Mouse (Mus musculus): ENCODE results near the gene Hmga2.
"Not testable (repeated sequence)": the region's sequence is repeated elsewhere in the genome, so short reads cannot be mapped to it uniquely, and the experiment has no call there.

Gene Hmga2

DNA sequence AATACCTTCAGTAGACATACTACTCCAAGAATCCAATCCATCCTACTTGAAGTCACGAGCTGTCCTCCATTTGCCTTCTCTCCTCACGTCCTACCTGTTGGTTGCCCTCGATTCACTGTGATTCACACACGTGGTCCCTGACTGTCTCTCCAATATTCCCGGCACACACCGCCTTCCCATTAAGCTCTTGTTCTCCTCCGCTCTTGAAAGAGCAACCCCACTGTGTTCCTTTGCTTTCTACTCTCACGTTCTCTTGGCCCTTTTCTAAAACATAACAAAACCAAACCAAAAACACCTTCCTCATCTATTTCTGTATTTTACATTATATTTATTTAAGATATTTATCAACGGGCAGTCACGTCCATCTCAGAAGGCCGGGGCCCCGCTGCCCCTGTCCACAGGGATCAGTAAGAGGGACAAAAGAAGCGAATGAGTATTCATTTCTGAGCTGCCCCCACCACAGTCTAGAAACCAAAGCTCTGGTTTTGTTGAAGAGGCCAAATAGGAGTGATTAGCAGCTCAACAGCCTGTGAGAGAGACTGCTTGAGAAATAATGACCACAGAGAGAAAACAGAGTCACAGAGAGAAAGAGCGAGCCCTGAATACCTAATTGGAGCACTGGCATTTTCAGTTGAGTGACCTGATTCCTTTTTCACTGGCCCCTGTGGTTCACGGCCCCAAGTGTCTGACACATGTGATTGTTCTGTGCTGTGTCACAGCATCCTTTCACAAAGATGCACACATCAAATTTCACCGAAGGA, 131.5 kb downstream of the Hmga2 start:
- no peak for DNase-seq (ENCODE audit: low spot score)

DNA sequence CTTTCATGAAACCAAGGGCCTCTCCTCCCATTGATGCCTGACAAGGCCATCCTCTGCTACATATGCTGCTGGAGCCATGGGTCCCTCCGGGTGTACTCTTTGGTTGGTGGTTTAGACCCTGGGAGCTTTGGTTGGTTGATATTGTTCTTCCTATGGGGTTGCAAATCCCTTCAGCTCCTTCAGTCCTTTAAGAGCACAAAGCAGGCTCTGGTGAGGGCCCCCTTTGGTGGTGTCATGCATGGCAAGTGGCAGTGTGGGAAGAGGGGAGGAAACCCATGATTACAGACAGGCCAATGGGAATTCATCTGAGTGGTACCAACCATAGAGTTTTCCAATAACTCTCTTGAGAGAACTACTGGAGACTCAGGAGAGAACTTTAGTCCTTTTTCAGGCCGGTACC, 136.4 kb downstream of the Hmga2 start:
- DNase-seq (ENCODE audit: low spot score), result not testable (repeated sequence)

DNA sequence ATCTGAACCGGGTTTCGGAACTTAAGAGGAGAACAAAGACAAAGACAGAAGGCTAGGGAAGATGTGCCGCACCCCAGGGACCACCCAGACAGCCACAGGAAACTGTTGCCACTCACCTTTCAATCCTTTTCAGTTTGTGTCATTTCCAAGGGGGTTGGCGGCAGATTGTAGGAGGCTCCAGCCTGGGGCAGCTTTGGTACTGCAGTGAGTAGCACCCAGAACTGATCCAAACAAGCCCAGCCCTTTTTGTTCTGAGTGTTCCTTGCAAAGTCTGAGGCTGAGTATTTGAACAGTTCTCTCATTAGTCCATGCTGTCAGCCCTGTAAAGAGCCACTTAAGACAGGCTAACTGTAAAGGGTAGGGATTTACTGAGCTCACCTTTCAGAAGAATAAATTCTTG, 136.9 kb downstream of the Hmga2 start:
- DNase-seq (ENCODE audit: low spot score), result no peak

DNA sequence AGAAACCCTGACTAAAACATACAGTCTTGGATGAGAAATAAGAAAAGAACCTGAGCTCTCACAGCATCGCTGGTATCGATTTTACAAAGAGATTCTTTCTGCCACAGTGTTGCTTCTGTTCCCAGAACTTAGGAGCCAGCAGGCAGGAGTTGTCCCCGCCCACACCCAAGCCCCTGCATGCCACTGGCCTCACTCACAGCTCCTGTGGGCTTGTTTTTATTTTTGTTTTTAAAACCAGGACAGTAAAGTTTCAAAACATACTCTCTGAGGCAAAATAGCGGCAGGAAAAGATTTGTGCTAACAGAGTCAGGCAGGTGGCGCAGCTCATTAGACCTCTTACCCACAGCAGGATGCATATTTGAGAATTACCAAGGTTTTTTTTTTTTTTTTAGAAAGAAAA, 137.4 kb downstream of the Hmga2 start:
- no peak for DNase-seq (ENCODE audit: low spot score)

DNA sequence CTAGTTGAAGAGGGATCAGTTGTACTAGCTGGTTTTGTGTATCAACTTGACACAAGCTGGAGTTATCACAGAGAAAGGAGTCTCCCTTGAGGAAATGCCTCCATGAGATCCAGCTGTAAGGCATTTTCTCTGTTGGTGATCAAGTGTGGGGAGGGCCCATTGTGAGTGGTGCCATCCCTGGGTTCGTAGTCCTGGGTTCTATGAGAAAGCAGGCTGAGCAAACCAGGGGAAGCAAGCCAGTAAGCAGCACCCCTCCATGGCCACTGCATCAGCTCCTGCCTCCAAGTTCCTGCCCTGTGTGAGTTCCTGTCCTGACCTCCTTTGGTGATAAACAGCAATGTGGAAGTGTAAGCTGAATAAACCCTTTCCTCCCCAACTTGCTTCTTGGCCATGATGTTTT, 137.8 kb downstream of the Hmga2 start:
- DNase-seq (ENCODE audit: low spot score), result not testable (repeated sequence)

DNA sequence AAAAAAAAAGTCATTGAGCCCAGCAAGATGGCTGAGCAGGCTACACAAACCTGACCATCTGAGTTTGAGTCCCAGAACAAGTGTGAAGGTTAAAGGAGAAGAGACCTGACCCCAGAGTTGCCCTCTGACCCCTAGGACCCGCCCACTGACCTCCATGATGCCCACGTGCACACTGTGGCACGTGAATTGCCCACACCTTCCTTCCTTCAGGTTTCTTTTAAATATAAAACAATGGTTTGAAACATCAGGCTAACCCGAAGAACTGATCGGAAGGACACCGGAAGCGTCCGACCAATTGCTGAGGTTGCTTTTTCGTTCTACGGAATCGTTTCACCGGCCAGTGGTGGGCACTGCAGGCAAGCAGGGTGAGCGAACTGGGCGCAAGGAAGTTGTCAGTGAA, 148.3 kb downstream of the Hmga2 start:
- DNase-seq (ENCODE audit: low spot score), result no peak

DNA sequence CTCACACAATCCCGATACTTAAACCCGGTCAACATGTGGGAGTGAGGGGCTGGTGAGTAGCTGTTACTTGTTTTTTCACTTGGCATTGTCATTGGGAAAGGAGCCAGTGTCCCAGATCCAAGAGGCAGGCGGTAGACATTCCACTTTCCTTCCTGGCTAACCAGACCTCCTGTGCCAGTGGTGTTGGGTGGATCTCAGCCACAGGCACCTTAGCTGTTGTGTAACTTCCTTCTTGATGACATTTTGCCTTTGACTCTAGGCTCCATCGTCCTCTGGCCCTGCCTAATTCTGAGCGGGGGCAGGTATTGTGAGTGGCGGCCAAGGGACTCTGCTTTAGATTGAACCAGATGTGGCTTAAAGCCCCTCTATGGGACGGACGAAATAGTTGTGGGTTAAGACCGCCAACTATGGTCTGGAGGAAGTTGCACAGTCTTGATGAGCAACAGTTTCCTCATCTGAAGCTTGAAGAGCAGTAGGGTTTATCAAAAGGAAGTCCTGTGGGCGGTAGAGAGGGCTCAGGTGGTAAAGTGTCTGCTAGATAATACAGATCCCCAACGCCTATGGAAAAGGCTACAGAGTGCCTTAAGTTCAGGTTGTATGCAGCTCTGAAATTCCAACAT, 152.6 kb downstream of the Hmga2 start:
- DNase-seq (ENCODE audit: low spot score), result no peak

DNA sequence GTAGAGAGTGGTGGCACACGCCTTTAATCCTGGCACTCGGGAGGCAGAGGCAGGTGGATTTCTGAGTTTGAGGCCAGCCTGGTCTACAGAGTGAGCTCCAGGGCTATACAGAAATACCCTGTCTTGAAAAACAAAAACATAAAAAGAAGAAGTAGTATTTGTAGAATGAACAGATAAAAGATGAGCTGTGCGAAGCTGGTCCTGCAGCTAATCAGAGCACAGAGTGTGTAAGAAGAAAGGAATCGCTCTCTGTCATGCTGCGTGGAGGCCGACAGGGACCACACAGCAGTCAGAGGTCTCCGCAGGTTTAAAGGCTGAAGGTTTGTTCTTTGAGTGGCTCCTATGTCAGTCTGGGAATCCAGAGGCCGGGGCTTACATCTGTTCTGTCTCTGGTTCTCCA, 153.5 kb downstream of the Hmga2 start:
- no peak for DNase-seq (ENCODE audit: low spot score)

DNA sequence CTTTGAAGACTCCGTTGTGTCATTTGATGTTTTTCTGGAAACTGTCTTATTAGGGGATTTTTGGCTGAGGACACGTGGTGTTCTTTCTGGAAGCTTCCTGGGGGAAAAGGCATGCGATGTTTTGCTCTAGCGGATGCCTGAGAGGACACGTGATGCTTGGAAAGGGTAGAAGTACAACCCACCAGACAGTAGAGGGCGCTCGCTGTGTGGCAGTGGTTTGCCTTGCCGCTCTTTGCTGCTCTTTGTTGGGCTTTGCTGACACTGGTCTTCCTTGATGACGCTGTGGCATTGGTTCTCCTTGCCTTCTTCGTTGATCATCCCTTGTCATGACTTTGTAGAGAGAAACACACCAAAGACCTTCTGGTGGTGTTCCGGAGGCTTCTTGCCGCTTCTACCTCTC, 156.7 kb downstream of the Hmga2 start:
- DNase-seq (ENCODE audit: low spot score), result no peak
